Mouse (Mus musculus): ENCODE data around the gene Ap5s1.

- TF ChIP-seq NELFE (IDR thresholded peaks at IDR 0.05; ENCODE audit: low read depth, low read length) = no peak
- TF ChIP-seq CTCF (conservative IDR thresholded peaks at IDR 0.05 in 1 of 2, IDR thresholded peaks at IDR 0.05 in 1 of 2; ENCODE audit: low read depth in 2 of 2, low read length in 2 of 2) = no peak
- TF ChIP-seq EP300 (IDR thresholded peaks at IDR 0.05; ENCODE audit: low read length) = no peak
- no peak for TF ChIP-seq MAFK (IDR thresholded peaks at IDR 0.05; ENCODE audit: insufficient replicate concordance, low read length)
- no peak for TF ChIP-seq CHD2 (IDR thresholded peaks at IDR 0.05; ENCODE audit: low read length)
- TF ChIP-seq POLR2A (IDR thresholded peaks at IDR 0.05; ENCODE audit: low read depth, low read length) = no peak
- TF ChIP-seq POLR2AphosphoS2 (IDR thresholded peaks at IDR 0.05; ENCODE audit: low read depth, low read length) = no peak
- no peak for TF ChIP-seq SMC3 (IDR thresholded peaks at IDR 0.05; ENCODE audit: low read depth, low read length)
- no peak for TF ChIP-seq HCFC1 (IDR thresholded peaks at IDR 0.05; ENCODE audit: low read depth, low read length)
- TF ChIP-seq MAX (IDR thresholded peaks at IDR 0.05; ENCODE audit: low read length) = no peak
- no peak for TF ChIP-seq ELF1 (IDR thresholded peaks at IDR 0.05; ENCODE audit: low read depth, low read length)
- TF ChIP-seq TCF12 (IDR thresholded peaks at IDR 0.05; ENCODE audit: low read depth, low read length) = no peak
- no peak for TF ChIP-seq E2F4 (IDR thresholded peaks at IDR 0.05; ENCODE audit: insufficient replicate concordance, low read depth, low read length)
These were observed 35.9 kb upstream of the Ap5s1 start for GRCm38 (mm10) chr2:131170936-131171335.

Measured in CH12.LX (cell line).